Mouse (Mus musculus) mammary gland, adult 2 months (tissue): ENCODE data around the gene Nepro. TPM values are rescaled to one million over a fixed set of nuclear protein-coding genes. Genes with fewer than 3 reads are reported as not detected.

ENCODE experiments used
- polyA plus RNA-seq: library from polyadenylated mRNA; depleted of rRNA; stranded (reverse); fragments of >200 nt; gene quantifications from 2 replicates; pipeline ENCODE4 v1.2.3, GENCODE M21; 2012; ENCODE audit warnings: low replicate concordance; rRNA removed

Nepro gene
- 4.2 and 4.4 TPM in 2 replicates for polyA plus RNA-seq

DNA sequence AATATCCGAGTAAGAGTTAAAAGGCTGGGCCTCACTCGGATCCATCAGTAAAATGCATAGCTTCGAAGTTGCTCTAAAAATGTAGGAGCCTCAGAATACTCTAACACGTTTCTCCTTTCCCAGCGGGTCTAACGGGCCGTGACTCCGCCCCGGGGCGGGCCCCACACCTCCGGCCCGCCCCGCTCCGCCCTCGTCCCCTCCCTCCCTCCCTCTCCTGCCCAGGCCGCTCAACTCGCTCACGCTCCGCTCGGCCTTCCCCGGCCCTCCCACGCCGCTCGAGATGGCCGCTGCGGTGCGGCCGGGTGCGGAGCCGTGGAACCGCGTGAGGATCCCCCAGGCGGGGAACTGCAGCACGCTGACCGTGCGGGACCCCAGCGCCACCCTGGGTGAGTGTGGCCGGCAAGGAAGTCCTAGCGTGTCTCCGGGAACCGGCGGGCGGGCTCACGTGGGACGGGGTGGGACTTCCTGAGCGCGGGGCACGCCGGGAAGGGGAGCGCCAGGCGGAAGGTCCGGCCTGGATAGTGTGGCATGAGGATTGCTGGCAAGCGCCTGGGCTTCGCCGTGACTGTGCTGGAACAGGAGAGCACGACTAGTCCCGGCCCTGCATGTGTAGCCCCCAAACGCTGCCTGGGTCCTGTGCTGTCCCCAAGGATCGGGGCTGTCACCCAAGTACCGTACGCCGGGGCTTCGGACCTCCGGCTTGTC lies at the start of gene Nepro:
Nepro (plus strand) TSS at position 219 of the 705 bp plus-strand sequence.

DNA sequence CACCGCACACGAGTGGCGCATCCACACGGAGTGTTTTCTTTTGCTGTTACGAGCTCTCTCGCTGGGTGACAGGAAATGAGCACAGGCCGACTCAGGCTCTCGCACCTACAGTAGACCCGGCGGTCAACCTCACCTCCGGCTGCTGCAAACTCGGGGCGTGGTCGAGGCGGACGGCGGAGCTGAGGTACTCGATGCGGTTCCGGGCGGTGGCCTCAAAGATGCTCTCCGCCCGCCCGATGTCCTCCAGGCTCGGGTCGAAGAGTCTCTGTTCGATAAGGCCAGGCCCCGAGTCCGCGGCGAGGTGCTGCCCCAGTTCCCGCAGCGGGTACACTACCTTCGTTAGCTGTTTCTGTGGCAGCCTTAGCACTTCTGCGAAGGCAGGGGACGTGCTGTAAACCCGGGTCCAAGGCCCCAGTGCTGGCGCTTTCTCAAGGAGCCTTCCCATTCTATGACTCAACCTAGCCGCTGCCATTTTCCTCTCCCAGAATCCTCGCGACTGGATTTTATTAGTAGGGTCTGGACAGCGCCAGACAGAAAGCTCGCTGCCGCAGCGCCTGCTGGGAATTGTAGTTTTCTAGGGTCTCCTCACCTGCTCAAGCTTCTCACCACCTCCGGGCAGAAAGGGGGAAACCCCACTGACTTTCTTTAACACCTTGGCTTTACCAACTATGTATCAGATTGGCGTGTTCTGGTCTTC lies 21.9 kb downstream of the Nepro start, which contains the start of gene Gtpbp8:
Gtpbp8 (minus strand) TSS at position 498 of the 697 bp plus-strand sequence.

DNA sequence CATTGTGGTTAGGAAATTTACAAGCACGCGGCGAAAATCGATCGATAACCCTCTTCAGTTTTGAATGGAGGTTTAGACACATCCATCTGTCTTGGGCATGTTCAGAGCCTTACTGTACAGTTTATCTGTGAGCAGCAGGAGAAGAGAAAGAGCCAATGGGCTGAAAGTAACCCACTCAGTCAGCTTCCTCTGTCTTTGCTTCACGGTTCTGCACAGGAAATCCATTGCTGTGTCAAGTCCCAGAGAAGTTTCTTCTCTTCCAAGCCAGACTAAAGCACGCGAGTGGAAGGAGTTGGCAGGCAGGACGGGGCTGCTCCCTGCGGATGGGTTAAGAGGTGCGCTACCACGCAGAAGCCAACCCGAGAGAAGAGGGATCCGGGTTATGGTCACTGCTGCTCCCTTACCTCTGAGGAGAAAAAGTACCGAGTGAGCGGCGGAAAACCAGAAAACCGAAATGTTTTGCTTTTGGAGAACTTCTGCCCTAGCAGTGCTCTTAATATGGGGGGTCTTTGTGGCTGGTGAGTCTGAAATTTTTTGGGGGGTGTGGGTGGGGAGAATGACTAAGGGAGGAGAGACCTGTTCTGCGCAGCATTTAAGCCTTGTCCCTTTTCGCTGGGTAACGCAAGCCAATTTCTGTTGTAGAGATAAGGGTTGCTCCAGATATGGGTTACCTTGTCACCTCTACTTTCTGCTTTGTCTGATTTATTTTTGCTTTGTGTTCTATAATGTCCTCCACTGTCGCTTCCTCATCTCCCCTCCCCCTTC lies 41.6 kb downstream of the Nepro start, which contains the start of gene Cd200r1:
Cd200r1 (plus strand) TSS at position 182 of the 765 bp plus-strand sequence.

Other genes starting within 250 kb of the Nepro start
- 14.0 and 16.3 TPM in 2 replicates for gene Boc, start 165.4 kb upstream of the Nepro start, polyA plus RNA-seq
- 4.9 and 13.4 TPM in 2 replicates for gene Gtpbp8, start 22.1 kb downstream of the Nepro start, polyA plus RNA-seq
- gene Cd200r1, start 41.4 kb downstream of the Nepro start, polyA plus RNA-seq: 1.9 and 4.7 TPM in 2 replicates
- gene Cd200r4, start 87.4 kb downstream of the Nepro start, polyA plus RNA-seq: 0.91 and 1.8 TPM in 2 replicates
- gene Cd200r2, start 142.8 kb downstream of the Nepro start, polyA plus RNA-seq: not detected in 2 replicates
- 0.18 and 0.85 TPM in 2 replicates for gene Cd200r3, start 219.4 kb downstream of the Nepro start, polyA plus RNA-seq